26 mouse cellular contexts compared by ENCODE assay signal in genomic region chr12:49397443-49398162, GRCm38 (mm10). TPM values are rescaled to one million over a fixed set of nuclear protein-coding genes. Genes with fewer than 3 reads are reported as not detected.
DNase-seq lines count a peak whose midpoint lies in the region; ATAC-seq lines count a peak whose summit lies in the region.
"Had no signal": no experiment of that assay in that cellular context is flagged by ENCODE, and none has a peak within 500 bp of the region (broad histone marks: within the 10 kb centered on the region; RNA-seq: fewer than 3 reads in every experiment).

No protein-coding gene starts in this region.

- H3K9me3 ChIP-seq in midbrain, embryonic 14.5 days (ENCODE audit: control insufficient read depth, low read length): no peaks in the 10 kb centered on the region
- no peaks in the 10 kb centered on the region for H3K9me3 ChIP-seq in midbrain, embryonic 16.5 days (replicated peaks; ENCODE audit: control insufficient read depth, low read length, poor library complexity, severe bottlenecking)
- no peaks in the 10 kb centered on the region for H3K9me3 ChIP-seq in forebrain, embryonic 13.5 days (replicated peaks)
- H3K9me3 ChIP-seq: embryonic facial prominence, embryonic 10.5 days; limb, embryonic 15.5 days; midbrain, embryonic 15.5 days; neural tube, embryonic 13.5 days had no signal

- H3K4me2 ChIP-seq in midbrain, embryonic 14.5 days (ENCODE audit: low read length): no peak overlapping the region
- no peak overlapping the region for H3K4me2 ChIP-seq in midbrain, embryonic 16.5 days (ENCODE audit: low read length)
- peak overlapping the region; percentile 43 for H3K4me2 ChIP-seq in forebrain, embryonic 13.5 days
- H3K4me2 ChIP-seq: limb, embryonic 15.5 days; lung, embryonic 14.5 days; midbrain, embryonic 15.5 days; neural tube, embryonic 13.5 days had no signal

- no peak overlapping the region for H3K27ac ChIP-seq in midbrain, embryonic 14.5 days (replicated peaks; ENCODE audit: low read depth, low read length)
- no peak overlapping the region for H3K27ac ChIP-seq in midbrain, embryonic 16.5 days (ENCODE audit: low read length)
- peak overlapping the region; percentile 89 for H3K27ac ChIP-seq in forebrain, embryonic 13.5 days
- H3K27ac ChIP-seq: embryonic facial prominence, embryonic 10.5 days; limb, embryonic 15.5 days; liver, embryonic 14.5 days; midbrain, embryonic 15.5 days; neural tube, embryonic 13.5 days had no signal

- H3K9ac ChIP-seq in midbrain, embryonic 14.5 days (replicated peaks; ENCODE audit: low read length): no peak overlapping the region
- no peak overlapping the region for H3K9ac ChIP-seq in midbrain, embryonic 16.5 days (ENCODE audit: low read depth, low read length)
- peak overlapping the region; percentile 63 for H3K9ac ChIP-seq in forebrain, embryonic 13.5 days
- H3K9ac ChIP-seq: limb, embryonic 15.5 days; liver, embryonic 14.5 days; lung, embryonic 14.5 days; midbrain, embryonic 15.5 days; neural tube, embryonic 13.5 days had no signal

- 21% methylated on average over 4 of the region's 4 CpGs for WGBS in midbrain, embryonic 14.5 days
- 21% methylated on average over 4 of the region's 4 CpGs for WGBS in midbrain, embryonic 16.5 days
- 23% methylated on average over 4 of the region's 4 CpGs for WGBS in forebrain, embryonic 13.5 days

- no peak for ATAC-seq in midbrain, embryonic 14.5 days (ENCODE audit: low FRiP score, low TSS enrichment)
- ATAC-seq in midbrain, embryonic 16.5 days: no peak
- no peak for ATAC-seq in forebrain, embryonic 13.5 days
- ATAC-seq: hindbrain, embryonic 16.5 days; intestine, embryonic 16.5 days; midbrain, embryonic 15.5 days had no signal

- no peak overlapping the region for H3K4me3 ChIP-seq in midbrain, embryonic 14.5 days (replicated peaks; ENCODE audit: low read depth, low read length)
- no peak overlapping the region for H3K4me3 ChIP-seq in midbrain, embryonic 16.5 days (ENCODE audit: low read depth, low read length)
- H3K4me3 ChIP-seq in forebrain, embryonic 13.5 days: peak overlapping the region; percentile 13
- H3K4me3 ChIP-seq: embryonic facial prominence, embryonic 10.5 days; limb, embryonic 15.5 days; midbrain, embryonic 15.5 days; myocyte; neural tube, embryonic 13.5 days had no signal

- peaks cover 7% of the 10 kb centered on the region; the same call in 1 of the 2 replicates for H3K4me1 ChIP-seq in midbrain, embryonic 14.5 days (ENCODE audit: control insufficient read depth, insufficient read depth, low read length)
- H3K4me1 ChIP-seq in midbrain, embryonic 16.5 days (ENCODE audit: control insufficient read depth, insufficient read depth, low read length): peaks cover 10% of the 10 kb centered on the region
- peaks cover 25% of the 10 kb centered on the region for H3K4me1 ChIP-seq in forebrain, embryonic 13.5 days

- peak; percentile 3 for DNase-seq in embryo, embryonic 10 days (ENCODE audit: low spot score)
- no peak for DNase-seq in embryo, embryonic 9.5 days (ENCODE audit: extremely low spot score)
- peak; percentile 2 for DNase-seq in midbrain, embryonic 14.5 days
- no peak for DNase-seq in thymus, postnatal 25 days
- no peak for DNase-seq in urinary bladder, adult 18-20 months (ENCODE audit: low spot score in 2 of 2)
- DNase-seq: adrenal gland, postnatal 25 days; gastrocnemius, postnatal 36 days; kidney, adult 9 months; kidney, postnatal 14 days; layer of hippocampus, postnatal 36 days; lung, embryonic 14.5 days; right cerebral cortex, adult 18-20 months; right cerebral cortex, postnatal 4 days; thymus, postnatal 14 days had no signal

- H3K36me3 ChIP-seq in midbrain, embryonic 14.5 days (ENCODE audit: control insufficient read depth, insufficient read depth, low read length): no peaks in the 10 kb centered on the region
- H3K36me3 ChIP-seq in midbrain, embryonic 16.5 days (ENCODE audit: control insufficient read depth, insufficient read depth, low read length): no peaks in the 10 kb centered on the region
- H3K36me3 ChIP-seq in forebrain, embryonic 13.5 days (ENCODE audit: poor library complexity, severe bottlenecking): peaks cover 5% of the 10 kb centered on the region
- H3K36me3 ChIP-seq: embryonic facial prominence, embryonic 10.5 days; limb, embryonic 15.5 days; midbrain, embryonic 15.5 days; neural tube, embryonic 13.5 days had no signal

- peaks cover 77% of the 10 kb centered on the region for H3K27me3 ChIP-seq in midbrain, embryonic 14.5 days (ENCODE audit: control insufficient read depth, insufficient read depth, low read length)
- peaks cover 37% of the 10 kb centered on the region for H3K27me3 ChIP-seq in midbrain, embryonic 16.5 days (ENCODE audit: control insufficient read depth, insufficient read depth, low read depth, low read length)
- no peaks in the 10 kb centered on the region; the same call in 1 of the 2 replicates for H3K27me3 ChIP-seq in forebrain, embryonic 13.5 days

RNA-seq across cellular contexts. Expression of gene Gm43517, which starts 12.6 kb away (rescaled TPM):
- polyA plus RNA-seq in midbrain, embryonic 14.5 days (2014; fragmentation: Nextera tagmentation; extraction: Ambion mirVana): not detected in 2 replicates
- polyA plus RNA-seq in midbrain, embryonic 16.5 days (2015; fragmentation: Nextera tagmentation; extraction: Ambion mirVana): 0.10 TPM in 1 of 2 replicates, not detected in the other
- 1.9 and 2.4 TPM in 2 replicates for polyA plus RNA-seq in forebrain, embryonic 13.5 days (2015; fragmentation: Nextera tagmentation; extraction: Ambion mirVana)
- polyA plus RNA-seq: heart, embryonic 14.5 days; hindbrain, embryonic 16.5 days; intestine, embryonic 16.5 days; limb, embryonic 15.5 days; liver, embryonic 14.5 days; lung, embryonic 14.5 days; midbrain, embryonic 15.5 days; myocyte; neural tube, embryonic 13.5 days; stomach, embryonic 14.5 days had no signal

RNA-seq across cellular contexts. Expression of gene Foxg1, which starts 15.1 kb away (rescaled TPM):
- polyA plus RNA-seq in midbrain, embryonic 14.5 days (2014; fragmentation: Nextera tagmentation; extraction: Ambion mirVana): 0.16 and 0.28 TPM in 2 replicates
- polyA plus RNA-seq in midbrain, embryonic 16.5 days (2015; fragmentation: Nextera tagmentation; extraction: Ambion mirVana): 1.7 and 2.5 TPM in 2 replicates
- 76.5 and 98.6 TPM in 2 replicates for polyA plus RNA-seq in forebrain, embryonic 13.5 days (2015; fragmentation: Nextera tagmentation; extraction: Ambion mirVana)
- polyA plus RNA-seq: heart, embryonic 14.5 days; hindbrain, embryonic 16.5 days; intestine, embryonic 16.5 days; limb, embryonic 15.5 days; liver, embryonic 14.5 days; myocyte; stomach, embryonic 14.5 days had no signal

Comparison
In these comparisons a context has a peak if more than half of its experiments do, and no peak if none do; other contexts are left out.
1. DNase-seq: peak in embryo, embryonic 10 days (single experiment) and midbrain, embryonic 14.5 days (single experiment); none in embryo, embryonic 9.5 days (single experiment), thymus, postnatal 25 days (single experiment) and urinary bladder, adult 18-20 months (0 of 2).
2. RNA of gene Foxg1, which starts 15.1 kb away (polyA plus RNA-seq): 76.5 to 98.6 TPM in forebrain, embryonic 13.5 days; 1.7 to 2.5 TPM in midbrain, embryonic 16.5 days and 0.16 to 0.28 TPM in midbrain, embryonic 14.5 days; every median in the first group is over 10 times any median in the second.